Mouse (Mus musculus) spleen, adult 2 months (tissue): ENCODE data around the gene Cpe.

ENCODE experiments used
- CTCF ChIP-seq: fragments of 200-500 bp; IDR thresholded peaks from 2 replicates; pipeline ENCODE4 v1.5.1; 2011; ENCODE audit warnings: mild to moderate bottlenecking, inconsistent platforms; ENCODE audit not compliant: insufficient read depth, insufficient read length, insufficient replicate concordance; ENCODE audit errors: extremely low read depth
- POLR2A ChIP-seq: fragments of 200-500 bp; IDR thresholded peaks from 2 replicates; pipeline ENCODE4 v1.6.1; 2011; ENCODE audit warnings: low read depth, low read length, inconsistent platforms

DNA sequence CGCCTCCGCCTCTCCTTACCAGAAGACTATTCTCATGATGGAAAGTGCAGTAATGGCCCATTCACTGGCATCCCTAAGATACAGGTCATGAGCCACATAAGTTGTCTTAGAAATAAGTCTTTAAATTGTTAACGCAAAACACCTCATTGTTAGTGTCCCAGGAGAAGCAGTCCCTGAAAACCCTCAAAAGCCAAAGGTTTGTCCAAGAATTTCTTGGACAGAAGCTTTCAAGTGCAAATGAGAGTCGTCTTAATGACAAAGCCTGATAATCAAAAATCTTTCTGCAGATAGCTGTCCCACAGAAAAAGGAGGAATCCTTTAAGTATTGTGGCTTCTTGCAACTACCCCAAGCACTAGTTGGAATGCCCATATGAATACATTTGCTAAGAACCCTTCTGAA is 60.7 kb downstream of the Cpe start:
- TF ChIP-seq CTCF = no peak
- TF ChIP-seq POLR2A = no peak
